Mouse (Mus musculus): ENCODE measurements at regions not wholly inside any gene's neighbourhood (a gene's known extent, or its start where the extent isn't known, plus 50 kb on each side); places are given as distances from the start of the nearest gene placed in this dataset.

DNA sequence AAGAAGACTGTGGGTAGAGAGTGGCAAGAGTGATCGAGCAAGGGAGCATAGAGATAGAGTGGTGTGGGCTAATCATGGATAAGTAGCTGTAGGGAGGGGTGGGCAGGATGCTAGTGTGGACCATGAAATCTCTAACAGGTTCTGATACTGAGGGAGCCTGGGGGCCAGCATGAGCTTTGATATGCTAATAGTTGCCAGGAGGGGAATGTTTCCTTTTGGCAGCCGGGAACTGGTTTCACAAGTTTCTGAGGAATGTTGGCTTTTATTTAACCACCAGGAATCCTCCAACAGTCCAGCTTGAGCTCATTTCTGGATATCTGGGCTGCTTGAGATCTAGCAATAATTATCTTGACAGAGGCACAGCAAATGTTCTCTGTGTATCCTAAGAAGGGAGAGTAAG lies 167.7 kb upstream of the Fggy start:
- H3K27ac ChIP-seq (ENCODE audit: low read length), result peak overlapping the region; percentile 27; the same call in 1 of the 2 replicates
- no peak overlapping the region for H3K4me2 ChIP-seq (replicated peaks; ENCODE audit: low read depth, low read length)
- 48% methylated on average over 2 of the region's 2 CpGs for WGBS
- H3K4me1 ChIP-seq (ENCODE audit: control insufficient read depth, insufficient read depth, low read length), result peaks cover 23% of the 10 kb centered on the region
- no peaks in the 10 kb centered on the region for H3K36me3 ChIP-seq (ENCODE audit: control insufficient read depth, insufficient read depth, low read length)
- H3K9ac ChIP-seq (replicated peaks; ENCODE audit: low read depth, low read length), result no peak overlapping the region
- H3K4me3 ChIP-seq (ENCODE audit: low read depth, low read length), result no peak overlapping the region
- no peaks in the 10 kb centered on the region for H3K9me3 ChIP-seq (ENCODE audit: control insufficient read depth, low read depth, low read length)
- peak; percentile 77 for ATAC-seq (ENCODE audit: insufficient number of reproducible peaks, insufficient read depth, low FRiP score, low read depth)
- H3K27me3 ChIP-seq (ENCODE audit: control insufficient read depth, insufficient read depth, low read length), result no peaks in the 10 kb centered on the region

DNA sequence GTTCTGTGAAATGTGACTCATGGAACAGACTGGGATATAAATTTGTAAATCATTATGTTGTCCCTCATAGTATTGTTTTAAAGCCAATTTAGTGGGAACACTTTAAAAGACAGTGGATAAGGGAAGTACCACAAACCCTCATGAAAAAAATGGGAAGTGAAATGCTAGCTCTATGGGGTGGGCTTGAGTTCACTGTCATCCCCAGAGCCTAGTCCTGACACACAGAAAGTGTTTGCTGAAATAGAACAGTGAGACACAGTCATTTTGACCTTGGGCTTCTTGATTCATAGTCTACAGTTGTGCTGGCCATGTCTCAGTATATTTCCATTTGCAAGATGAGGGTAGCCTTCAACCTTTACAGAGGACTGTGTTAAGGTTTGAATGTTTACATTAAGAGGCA lies 166.8 kb upstream of the Fggy start:
- no peak for ATAC-seq (ENCODE audit: insufficient number of reproducible peaks, insufficient read depth, low FRiP score, low read depth)
- peaks cover 18% of the 10 kb centered on the region for H3K4me1 ChIP-seq (ENCODE audit: control insufficient read depth, insufficient read depth, low read length)
- no peak overlapping the region for H3K27ac ChIP-seq (ENCODE audit: low read length)
- H3K36me3 ChIP-seq (ENCODE audit: control insufficient read depth, insufficient read depth, low read length), result no peaks in the 10 kb centered on the region
- no peak overlapping the region for H3K4me2 ChIP-seq (replicated peaks; ENCODE audit: low read depth, low read length)
- H3K9ac ChIP-seq (replicated peaks; ENCODE audit: low read depth, low read length), result no peak overlapping the region
- no peaks in the 10 kb centered on the region for H3K27me3 ChIP-seq (ENCODE audit: control insufficient read depth, insufficient read depth, low read length)
- H3K4me3 ChIP-seq (ENCODE audit: low read depth, low read length), result no peak overlapping the region
- no peaks in the 10 kb centered on the region for H3K9me3 ChIP-seq (ENCODE audit: control insufficient read depth, low read depth, low read length)

DNA sequence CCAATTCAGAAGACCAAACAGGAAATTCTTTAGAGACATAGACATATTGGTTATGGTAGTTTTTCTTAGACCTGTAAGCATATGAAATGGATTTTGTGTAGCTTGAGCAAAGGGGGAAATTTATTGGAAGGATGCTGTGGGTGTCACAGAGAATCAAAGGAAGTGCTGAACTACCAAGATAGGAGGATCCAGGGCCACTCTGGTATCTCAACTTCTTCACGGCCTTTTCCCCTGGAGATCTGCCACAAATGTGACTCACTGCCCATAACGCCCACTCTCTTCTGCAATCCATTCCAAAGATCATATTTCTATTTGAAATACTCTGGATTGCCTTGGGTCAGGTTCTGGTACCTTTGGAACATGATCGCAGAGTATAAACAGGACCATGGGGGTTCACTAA lies 161.6 kb upstream of the Fggy start:
- ATAC-seq (ENCODE audit: insufficient number of reproducible peaks, insufficient read depth, low FRiP score, low read depth), result no peak
- H3K36me3 ChIP-seq (ENCODE audit: control insufficient read depth, insufficient read depth, low read length), result no peaks in the 10 kb centered on the region
- WGBS, result 85% methylated on average over 3 of the region's 3 CpGs
- H3K4me1 ChIP-seq (ENCODE audit: control insufficient read depth, insufficient read depth, low read length), result no peaks in the 10 kb centered on the region
- H3K9me3 ChIP-seq (ENCODE audit: control insufficient read depth, low read depth, low read length), result no peaks in the 10 kb centered on the region
- no peak overlapping the region for H3K4me2 ChIP-seq (replicated peaks; ENCODE audit: low read depth, low read length)
- H3K4me3 ChIP-seq (ENCODE audit: low read depth, low read length), result no peak overlapping the region
- no peaks in the 10 kb centered on the region for H3K27me3 ChIP-seq (ENCODE audit: control insufficient read depth, insufficient read depth, low read length)
- H3K9ac ChIP-seq (replicated peaks; ENCODE audit: low read depth, low read length), result no peak overlapping the region
- no peak overlapping the region for H3K27ac ChIP-seq (ENCODE audit: low read length)

DNA sequence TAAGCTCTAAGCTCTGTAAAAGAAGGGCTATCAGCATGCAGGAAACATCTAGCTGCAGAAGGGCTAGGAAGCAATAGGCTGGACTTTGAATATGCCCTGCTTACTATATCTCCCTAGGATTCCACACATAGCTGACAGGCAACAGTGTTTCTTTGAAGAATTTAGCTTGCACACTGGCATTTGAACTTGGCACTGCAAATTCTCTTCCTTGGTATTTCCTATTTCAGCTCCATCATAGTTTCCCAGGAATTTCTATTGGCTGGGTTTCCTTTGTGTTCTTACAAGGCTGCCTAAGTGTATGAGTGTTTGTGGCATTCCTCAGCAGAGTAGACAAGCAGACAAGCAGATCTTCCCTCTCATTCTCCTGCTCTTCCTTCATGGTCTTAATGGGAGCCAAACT lies 159.0 kb upstream of the Fggy start:
- ATAC-seq (ENCODE audit: insufficient number of reproducible peaks, insufficient read depth, low FRiP score, low read depth), result no peak
- H3K4me3 ChIP-seq (ENCODE audit: low read depth, low read length), result no peak overlapping the region
- H3K27me3 ChIP-seq (ENCODE audit: control insufficient read depth, insufficient read depth, low read length), result no peaks in the 10 kb centered on the region
- no peaks in the 10 kb centered on the region for H3K9me3 ChIP-seq (ENCODE audit: control insufficient read depth, low read depth, low read length)
- no peaks in the 10 kb centered on the region for H3K36me3 ChIP-seq (ENCODE audit: control insufficient read depth, insufficient read depth, low read length)
- H3K4me1 ChIP-seq (ENCODE audit: control insufficient read depth, insufficient read depth, low read length), result no peaks in the 10 kb centered on the region
- no peak overlapping the region for H3K9ac ChIP-seq (replicated peaks; ENCODE audit: low read depth, low read length)
- no peak overlapping the region for H3K4me2 ChIP-seq (replicated peaks; ENCODE audit: low read depth, low read length)
- H3K27ac ChIP-seq (ENCODE audit: low read length), result no peak overlapping the region

DNA sequence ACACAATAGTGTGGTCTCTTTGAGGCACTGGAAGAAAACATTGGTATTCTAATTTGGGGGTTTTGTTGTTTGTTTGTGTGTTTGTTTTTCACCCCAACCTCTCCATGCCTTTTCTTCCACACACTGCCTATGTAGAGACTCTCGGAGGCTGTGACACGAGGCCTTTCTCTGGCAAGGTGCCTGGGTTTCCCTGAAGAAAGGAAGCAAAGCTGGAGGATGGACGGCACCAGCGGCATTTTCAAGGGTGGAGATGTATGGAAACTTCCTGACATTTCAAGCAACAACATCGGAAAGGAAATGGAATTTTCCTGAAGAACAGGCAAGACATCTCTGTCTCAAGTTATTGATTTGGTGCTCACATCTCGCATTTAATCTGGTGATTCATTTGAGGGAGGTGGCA lies 155.0 kb upstream of the Fggy start:
- no peak overlapping the region for H3K4me2 ChIP-seq (replicated peaks; ENCODE audit: low read depth, low read length)
- no peaks in the 10 kb centered on the region for H3K36me3 ChIP-seq (ENCODE audit: control insufficient read depth, insufficient read depth, low read length)
- no peaks in the 10 kb centered on the region for H3K27me3 ChIP-seq (ENCODE audit: control insufficient read depth, insufficient read depth, low read length)
- H3K4me1 ChIP-seq (ENCODE audit: control insufficient read depth, insufficient read depth, low read length), result no peaks in the 10 kb centered on the region
- H3K27ac ChIP-seq (ENCODE audit: low read length), result no peak overlapping the region
- H3K9me3 ChIP-seq (ENCODE audit: control insufficient read depth, low read depth, low read length), result no peaks in the 10 kb centered on the region
- H3K9ac ChIP-seq (replicated peaks; ENCODE audit: low read depth, low read length), result no peak overlapping the region
- H3K4me3 ChIP-seq (ENCODE audit: low read depth, low read length), result no peak overlapping the region
- no peak for ATAC-seq (ENCODE audit: insufficient number of reproducible peaks, insufficient read depth, low FRiP score, low read depth)
- 79% methylated on average over 6 of the region's 6 CpGs for WGBS

DNA sequence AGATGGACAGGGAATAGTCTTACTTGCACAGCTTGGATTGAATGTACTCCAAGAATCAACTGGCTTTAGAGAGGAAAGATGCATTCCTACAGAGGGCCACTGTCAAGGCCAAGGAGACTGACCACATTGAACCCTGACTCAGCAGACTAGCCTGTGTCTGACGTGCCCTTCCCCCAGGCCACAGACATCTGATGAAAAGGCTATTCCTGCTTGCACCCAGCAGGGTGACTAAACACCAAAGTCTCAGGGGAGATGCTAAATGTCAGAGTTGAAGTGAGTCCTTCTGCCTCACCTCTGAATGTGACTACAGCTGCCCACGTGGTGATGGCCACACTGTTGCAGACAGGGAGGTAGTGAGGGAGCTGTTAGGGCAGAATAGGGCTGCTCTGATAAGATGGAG lies 140.2 kb upstream of the Fggy start:
- H3K4me3 ChIP-seq (ENCODE audit: low read depth, low read length), result no peak overlapping the region
- H3K36me3 ChIP-seq (ENCODE audit: control insufficient read depth, insufficient read depth, low read length), result no peaks in the 10 kb centered on the region
- H3K4me1 ChIP-seq (ENCODE audit: control insufficient read depth, insufficient read depth, low read length), result no peaks in the 10 kb centered on the region
- H3K9ac ChIP-seq (replicated peaks; ENCODE audit: low read depth, low read length), result no peak overlapping the region
- H3K27me3 ChIP-seq (ENCODE audit: control insufficient read depth, insufficient read depth, low read length), result no peaks in the 10 kb centered on the region
- H3K27ac ChIP-seq (ENCODE audit: low read length), result no peak overlapping the region
- no peak for ATAC-seq (ENCODE audit: insufficient number of reproducible peaks, insufficient read depth, low FRiP score, low read depth)
- WGBS, result 47% methylated on average over 2 of the region's 2 CpGs
- no peaks in the 10 kb centered on the region; the same call in 1 of the 2 replicates for H3K9me3 ChIP-seq (ENCODE audit: control insufficient read depth, low read depth, low read length)
- no peak overlapping the region for H3K4me2 ChIP-seq (replicated peaks; ENCODE audit: low read depth, low read length)

DNA sequence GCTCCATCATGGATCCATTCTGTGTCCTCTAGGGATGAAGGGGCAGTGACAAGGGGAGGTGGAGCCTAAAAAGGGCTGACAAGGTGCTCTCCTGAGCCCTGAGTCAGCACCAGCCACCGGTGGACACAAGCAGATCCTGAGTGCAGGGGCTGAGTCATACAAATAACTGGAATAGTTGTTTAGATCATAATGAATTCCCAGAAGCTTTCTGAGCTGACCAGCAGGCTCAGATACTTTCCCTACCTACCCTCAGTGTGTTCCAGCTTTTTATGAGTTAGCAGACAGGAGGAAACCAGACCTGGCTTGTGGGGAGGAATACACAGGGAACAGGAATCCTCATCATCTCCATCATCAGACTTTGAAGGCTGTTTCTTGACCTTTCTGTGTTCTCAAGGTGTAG lies 130.7 kb upstream of the Fggy start:
- H3K9me3 ChIP-seq (ENCODE audit: control insufficient read depth, low read depth, low read length), result no peaks in the 10 kb centered on the region
- H3K27ac ChIP-seq (ENCODE audit: low read length), result no peak overlapping the region
- H3K4me3 ChIP-seq (ENCODE audit: low read depth, low read length), result no peak overlapping the region
- H3K9ac ChIP-seq (replicated peaks; ENCODE audit: low read depth, low read length), result no peak overlapping the region
- H3K36me3 ChIP-seq (ENCODE audit: control insufficient read depth, insufficient read depth, low read length), result no peaks in the 10 kb centered on the region
- no peak overlapping the region for H3K4me2 ChIP-seq (replicated peaks; ENCODE audit: low read depth, low read length)
- H3K4me1 ChIP-seq (ENCODE audit: control insufficient read depth, insufficient read depth, low read length), result no peaks in the 10 kb centered on the region
- no peaks in the 10 kb centered on the region for H3K27me3 ChIP-seq (ENCODE audit: control insufficient read depth, insufficient read depth, low read length)
- no peak for ATAC-seq (ENCODE audit: insufficient number of reproducible peaks, insufficient read depth, low FRiP score, low read depth)
- WGBS, result 48% methylated on average over 1 of the region's 1 CpGs

DNA sequence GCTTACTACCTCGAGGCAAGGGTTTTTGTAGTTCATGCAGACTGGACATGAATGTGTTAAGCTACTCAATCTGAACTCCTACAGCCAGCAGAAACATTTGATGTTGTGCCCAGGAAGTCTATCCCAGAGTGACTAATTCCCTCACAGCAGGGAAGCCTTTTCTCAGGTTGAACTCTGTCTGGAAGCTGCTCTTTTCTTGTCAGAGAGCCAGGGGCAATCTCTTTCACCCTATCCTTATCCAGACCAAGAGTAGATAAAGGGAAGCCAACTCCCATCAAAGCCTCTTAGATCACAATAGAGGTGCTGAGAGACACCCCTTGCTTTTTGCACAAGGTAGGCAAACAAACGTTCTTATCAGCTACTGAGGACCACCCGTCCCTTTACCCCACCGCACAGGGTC lies 122.8 kb upstream of the Fggy start:
- peak; percentile 78 for ATAC-seq (ENCODE audit: insufficient number of reproducible peaks, insufficient read depth, low FRiP score, low read depth)
- H3K4me1 ChIP-seq (ENCODE audit: control insufficient read depth, insufficient read depth, low read length), result peaks cover 7% of the 10 kb centered on the region
- H3K36me3 ChIP-seq (ENCODE audit: control insufficient read depth, insufficient read depth, low read length), result no peaks in the 10 kb centered on the region
- no peaks in the 10 kb centered on the region for H3K27me3 ChIP-seq (ENCODE audit: control insufficient read depth, insufficient read depth, low read length)
- H3K27ac ChIP-seq (ENCODE audit: low read length), result no peak overlapping the region
- H3K4me2 ChIP-seq (replicated peaks; ENCODE audit: low read depth, low read length), result no peak overlapping the region
- H3K9ac ChIP-seq (replicated peaks; ENCODE audit: low read depth, low read length), result no peak overlapping the region
- 30% methylated on average over 4 of the region's 4 CpGs for WGBS
- no peak overlapping the region for H3K4me3 ChIP-seq (ENCODE audit: low read depth, low read length)
- H3K9me3 ChIP-seq (ENCODE audit: control insufficient read depth, low read depth, low read length), result no peaks in the 10 kb centered on the region

DNA sequence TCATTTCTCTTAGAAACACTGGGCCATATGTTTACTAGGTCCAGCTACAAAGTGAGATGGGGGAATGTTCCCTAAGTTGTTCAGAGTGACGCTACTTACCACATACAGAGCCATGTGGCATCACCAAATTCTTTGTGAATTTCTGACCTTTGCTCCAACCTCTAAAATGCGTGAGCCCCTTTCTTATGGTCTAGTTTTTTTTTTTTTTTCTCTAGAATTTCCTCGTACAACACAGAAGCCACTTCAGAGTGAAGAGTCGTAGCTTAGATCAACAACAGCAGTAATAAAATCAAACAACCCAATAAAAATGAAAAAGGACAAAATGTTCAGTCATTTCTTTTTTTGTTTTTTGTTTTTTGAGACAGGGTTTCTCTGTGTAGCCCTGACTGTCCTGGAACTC lies 122.2 kb upstream of the Fggy start:
- Histone ChIP-seq H3K36me3 (ENCODE audit: control insufficient read depth, insufficient read depth, low read length) (no peaks in the 10 kb centered on the region), H3K4me1 (ENCODE audit: control insufficient read depth, insufficient read depth, low read length) (peaks cover 7% of the 10 kb centered on the region), H3K27ac (ENCODE audit: low read length) (no peak overlapping the region), H3K9ac (replicated peaks; ENCODE audit: low read depth, low read length) (no peak overlapping the region), H3K4me2 (replicated peaks; ENCODE audit: low read depth, low read length) (no peak overlapping the region), H3K27me3 (ENCODE audit: control insufficient read depth, insufficient read depth, low read length) (no peaks in the 10 kb centered on the region), H3K9me3 (ENCODE audit: control insufficient read depth, low read depth, low read length) (no peaks in the 10 kb centered on the region), H3K4me3 (ENCODE audit: low read depth, low read length) (no peak overlapping the region)
- 55% methylated on average over 4 of the region's 4 CpGs for WGBS
- ATAC-seq (ENCODE audit: insufficient number of reproducible peaks, insufficient read depth, low FRiP score, low read depth), result no peak
